Mouse (Mus musculus) spleen, postnatal 14 days (tissue): Measurements from ENCODE around the gene Hbq1a.

Experiments
- DNase-seq, 2 experiments: peaks; one replicate each; pipeline ENCODE4 v3.0.0; 2021 to 2022; ENCODE audit warnings: low spot score in 2 of 2

The Hbq1a gene

DNA sequence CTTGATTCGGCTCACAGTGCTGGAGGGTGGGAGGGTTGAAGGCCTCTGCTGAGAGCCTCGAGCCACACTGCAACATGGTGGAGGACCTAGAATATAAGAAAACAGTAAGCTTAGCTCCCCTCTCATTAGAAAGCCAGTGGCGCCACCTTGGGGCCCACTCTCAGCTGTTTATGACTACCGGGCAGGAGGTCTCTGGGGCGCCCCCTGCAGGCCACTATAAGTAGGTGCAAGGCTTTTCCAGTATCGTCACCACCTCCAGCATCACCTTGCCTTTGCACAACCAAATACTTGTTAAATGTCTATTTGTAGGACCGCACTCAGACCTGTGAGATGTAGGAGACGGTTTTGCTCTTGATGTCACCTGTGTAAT, 21.3 kb downstream of the Hbq1a start:
- DNase-seq = peak; percentile 61 to 73

GRCm38 (mm10) chr11:32324609-32325008, 24.7 kb downstream of the Hbq1a start:
- DNase-seq = peak; percentile 70 to 86

DNA sequence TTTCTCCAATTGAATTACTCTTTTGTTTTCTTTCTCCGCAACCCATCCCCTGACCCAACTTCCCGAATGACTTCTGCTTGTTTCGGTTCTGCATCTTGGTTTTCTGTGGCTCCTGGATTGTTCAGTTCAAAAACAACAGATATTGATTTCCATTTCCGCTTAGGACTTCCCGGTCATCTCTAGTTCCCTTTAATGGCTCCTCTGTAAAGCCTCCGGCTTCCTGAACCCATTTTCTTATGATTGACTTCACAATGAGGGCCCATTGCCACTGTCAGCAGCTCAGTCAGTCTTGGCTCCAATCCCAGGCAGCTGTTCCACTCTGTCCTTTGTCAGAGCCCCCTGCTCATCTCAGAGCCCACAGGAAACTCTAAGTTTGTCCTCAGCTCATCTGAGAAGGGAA, 31.2 kb downstream of the Hbq1a start:
- no peak for DNase-seq

DNA sequence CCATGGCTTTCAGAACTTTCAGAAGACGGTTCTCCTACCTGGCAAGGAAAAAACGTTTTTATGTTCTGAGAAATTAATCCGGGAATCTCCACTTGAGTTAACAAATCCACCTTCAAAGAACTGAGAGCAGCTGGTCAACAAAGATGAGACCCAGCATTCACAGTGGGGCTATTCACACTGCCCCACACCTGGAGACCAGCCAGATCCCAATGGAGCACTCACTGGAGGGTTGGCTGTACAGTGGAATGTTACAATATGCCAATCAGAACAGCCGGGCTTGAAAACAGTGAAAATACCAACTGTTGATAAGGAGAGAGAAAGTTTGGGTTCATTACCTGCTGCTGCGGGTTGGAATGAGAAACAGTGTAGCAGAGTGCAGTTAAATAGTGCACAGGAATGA, 32.0 kb downstream of the Hbq1a start:
- no peak for DNase-seq

- no peak for DNase-seq
These were observed 33.4 kb downstream of the Hbq1a start for GRCm38 (mm10) chr11:32333235-32333634.

- DNase-seq = no peak
These were observed 36.6 kb downstream of the Hbq1a start for GRCm38 (mm10) chr11:32336435-32336907.

DNA sequence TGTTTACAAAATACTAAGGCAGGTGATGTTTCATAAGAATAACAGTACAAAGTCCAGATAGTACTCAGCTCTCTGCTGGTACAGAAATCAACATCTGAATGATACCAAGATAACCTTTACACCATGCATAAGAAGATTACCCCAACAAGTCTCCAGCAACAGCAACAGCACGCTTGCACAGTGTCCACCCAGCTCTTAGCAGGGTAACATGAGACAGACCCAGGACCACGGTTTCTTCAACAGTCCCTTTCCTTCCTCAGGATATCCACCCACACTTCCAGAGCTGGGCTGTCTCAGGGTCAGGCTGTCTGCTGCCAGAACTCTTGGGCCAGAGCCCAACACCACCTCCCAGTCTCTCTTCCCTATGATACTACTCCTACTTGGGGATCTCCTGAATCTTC, 39.3 kb downstream of the Hbq1a start:
- no peak for DNase-seq

DNA sequence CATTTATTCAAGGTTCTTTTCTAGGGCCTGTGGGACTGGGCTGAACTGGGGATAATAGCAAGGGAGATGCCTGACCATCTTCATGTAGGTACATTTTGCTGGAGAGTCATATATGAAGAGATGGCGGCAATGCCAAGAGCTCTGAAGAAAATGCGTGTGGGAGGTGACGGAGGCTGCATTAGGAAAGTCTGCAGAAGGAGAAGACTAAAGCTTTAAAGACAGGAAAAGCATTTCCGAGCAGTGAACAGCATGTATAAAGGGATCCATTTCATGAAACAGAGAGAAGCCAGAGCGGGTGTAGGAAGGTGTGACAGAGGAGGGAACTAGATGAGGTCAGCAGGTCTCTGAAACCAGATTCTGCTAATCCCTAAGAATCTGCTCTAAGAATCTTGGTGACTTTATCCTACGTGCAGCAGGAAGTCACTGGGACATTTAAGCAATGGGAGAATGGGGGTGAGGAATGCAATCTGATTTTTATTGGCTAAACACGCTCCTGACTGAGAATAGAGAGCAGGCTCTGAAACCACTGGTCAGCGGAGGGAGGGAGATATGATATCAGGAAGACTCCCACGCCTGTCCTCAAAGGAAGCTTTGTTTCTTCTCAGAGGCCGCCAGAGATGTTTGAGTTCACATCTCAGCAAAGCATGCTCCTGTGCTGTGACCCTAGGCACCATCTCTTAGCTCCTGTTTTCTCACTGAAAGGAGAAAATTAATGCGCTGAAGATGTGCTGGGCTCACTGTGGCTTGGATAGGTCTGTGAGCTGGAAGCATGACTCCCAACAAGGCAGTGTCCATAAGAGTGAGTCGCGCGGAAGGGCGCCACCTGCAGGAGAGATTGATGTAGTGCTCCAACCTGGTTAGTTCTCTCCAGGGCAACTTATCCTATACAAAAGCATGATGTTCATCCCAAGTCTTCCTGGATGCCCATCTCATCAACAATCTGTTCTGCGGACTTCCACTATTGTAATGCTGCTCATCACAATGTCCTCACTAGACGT, 40.9 kb downstream of the Hbq1a start:
- no peak for DNase-seq

GRCm38 (mm10) chr11:32342770-32343191, 42.9 kb downstream of the Hbq1a start:
- no peak for DNase-seq

GRCm38 (mm10) chr11:32343350-32343749, 43.5 kb downstream of the Hbq1a start:
- DNase-seq = no peak

GRCm38 (mm10) chr11:32345504-32346297, 45.8 kb downstream of the Hbq1a start:
- no peak for DNase-seq

DNA sequence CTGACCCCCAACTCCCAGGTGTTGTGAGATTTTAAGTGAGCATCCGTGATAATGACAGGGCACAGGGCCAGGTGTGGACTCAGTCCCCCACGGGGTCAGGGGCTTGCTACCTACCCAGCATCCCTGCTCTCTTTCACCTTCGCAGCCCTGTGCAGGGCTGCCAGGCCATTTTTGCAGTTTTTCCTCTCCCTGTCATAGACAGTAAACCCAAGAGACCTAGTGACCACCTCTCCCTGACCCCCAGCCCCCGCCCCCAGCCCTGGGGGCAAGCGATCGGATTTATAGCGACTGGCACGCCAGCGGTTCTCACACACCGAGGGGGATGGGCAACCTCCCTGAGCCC, 47.4 kb downstream of the Hbq1a start:
- DNase-seq = no peak

DNA sequence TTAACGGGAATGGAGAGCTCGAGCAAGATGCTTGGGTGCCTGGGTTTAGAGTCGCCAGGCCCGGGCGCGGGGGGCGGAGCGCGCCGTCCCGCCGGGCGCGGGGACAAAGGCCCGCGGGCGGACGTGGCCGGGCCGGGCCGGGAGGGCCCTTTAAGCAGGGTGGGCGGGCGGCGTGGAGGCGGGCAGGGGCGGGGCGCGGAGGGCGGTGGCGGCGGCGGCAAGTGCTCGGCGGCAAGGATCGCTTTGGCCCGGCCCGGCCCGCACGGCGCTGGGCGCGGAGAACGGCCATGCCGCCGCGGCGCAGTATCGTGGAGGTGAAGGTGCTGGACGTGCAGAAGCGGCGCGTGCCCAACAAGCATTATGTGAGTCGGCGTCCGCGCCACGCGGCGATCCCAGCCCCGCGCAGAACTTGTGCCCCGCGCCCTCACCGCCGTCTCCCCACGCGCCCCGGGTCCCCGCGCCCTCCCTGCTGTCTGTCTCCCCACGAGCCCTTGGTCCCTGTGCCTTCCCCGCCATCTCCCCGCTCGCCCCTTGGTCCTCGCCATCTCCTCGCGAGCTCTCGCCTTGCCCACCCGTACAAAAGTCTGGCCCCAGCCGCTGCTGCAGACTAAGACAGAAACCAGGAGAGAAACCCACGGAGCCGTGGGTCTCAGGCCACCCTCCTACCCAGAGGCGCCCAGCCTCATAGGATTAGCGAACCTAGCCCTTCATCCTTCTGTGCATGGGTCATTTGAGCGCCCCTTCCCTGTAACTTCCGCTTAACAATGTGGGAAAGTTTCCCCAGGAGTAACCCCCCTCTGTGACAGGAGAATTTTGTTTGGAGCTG, 48.0 kb downstream of the Hbq1a start, which contains the start of gene Sh3pxd2b:
Gene Sh3pxd2b, plus strand, starts transcription at position 214 of the 826 bp plus-strand sequence.
- DNase-seq = no peak

DNA sequence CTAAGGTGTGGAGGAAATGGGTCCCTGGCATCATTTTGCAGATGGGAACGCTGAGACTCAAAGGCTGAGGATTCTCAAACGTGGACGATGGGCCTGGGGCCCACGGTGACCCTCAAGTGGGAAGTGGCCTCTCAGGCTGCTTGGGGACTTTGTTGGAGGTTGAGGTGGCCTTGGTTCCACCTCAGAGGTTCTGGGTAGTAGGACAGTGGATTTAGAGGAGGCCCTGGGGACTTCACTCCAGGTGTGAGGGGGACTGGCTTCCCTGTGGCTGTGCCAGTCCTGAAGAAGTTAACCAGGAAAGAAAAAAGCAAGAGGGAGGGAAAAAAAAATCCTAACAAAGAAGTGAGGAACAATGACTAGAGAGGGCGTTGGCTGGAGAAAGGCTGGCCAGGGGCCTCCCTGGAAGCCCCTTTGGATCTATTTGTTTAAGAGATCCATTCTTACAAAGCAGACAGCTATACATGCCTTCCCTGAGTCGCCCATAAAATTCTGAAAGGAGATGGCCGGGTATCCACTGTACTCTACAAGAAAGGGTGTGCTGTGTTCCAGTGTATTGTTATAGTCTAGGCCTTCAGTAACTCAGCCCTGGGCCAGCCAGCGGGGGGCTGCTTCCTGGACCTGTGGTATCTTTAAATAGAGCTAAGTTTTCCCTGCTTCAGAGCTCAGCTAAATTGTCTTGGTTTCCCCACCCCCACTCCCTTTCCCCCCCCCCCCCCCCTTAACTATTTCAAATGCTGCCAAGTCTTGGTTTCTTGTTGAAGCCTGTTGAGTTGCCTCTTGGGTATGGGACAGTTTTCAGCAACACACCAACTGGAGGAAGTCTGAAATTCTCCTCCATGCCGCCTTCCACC, 48.8 kb downstream of the Hbq1a start:
- no peak for DNase-seq

DNA sequence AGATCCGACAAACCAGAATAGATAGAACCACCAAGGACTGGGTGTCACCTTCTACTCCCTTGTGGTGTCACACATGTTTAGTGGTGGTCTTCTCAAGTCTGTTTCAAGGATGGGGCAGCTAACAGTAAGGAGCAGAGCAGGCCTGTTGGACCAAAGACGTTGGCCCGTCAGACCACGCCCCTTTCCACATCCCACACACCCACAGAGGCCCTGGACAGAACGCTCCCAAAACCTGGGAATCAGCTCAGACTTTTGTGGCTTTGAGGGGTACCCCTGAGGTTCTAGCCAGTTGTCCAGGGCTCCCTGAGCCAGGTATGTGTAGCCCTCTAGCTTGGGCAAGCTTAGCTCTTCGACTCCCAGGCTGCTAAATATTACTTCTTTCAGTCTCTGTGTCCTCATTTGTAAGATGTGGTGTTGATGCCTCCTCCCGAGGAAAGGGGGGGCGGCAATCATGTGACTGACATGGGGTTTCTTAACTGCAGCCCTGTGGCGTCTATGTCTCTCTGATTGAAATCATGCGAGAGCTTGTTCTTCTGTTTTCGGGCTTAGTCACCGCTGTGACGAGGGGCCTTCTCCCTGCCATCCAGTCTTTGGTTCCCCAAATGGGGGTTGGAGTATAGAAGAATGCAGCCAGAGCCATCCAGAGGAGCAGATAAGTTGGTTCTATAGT, 49.5 kb downstream of the Hbq1a start:
- DNase-seq = no peak
